Mouse (Mus musculus) C2C12 (cell line): ENCODE data around the gene Map3k7.

Experiments used
- CEBPB ChIP-seq: IDR thresholded peaks from one replicate; pipeline ENCODE4 v1.6.1; 2011; ENCODE audit warnings: low read depth, mild to moderate bottlenecking, control low read depth, moderate library complexity
- CTCF ChIP-seq: IDR thresholded peaks from one replicate; pipeline ENCODE4 v1.5.1; 2011; ENCODE audit not compliant: control insufficient read depth, insufficient read depth, insufficient read length
- MYOD1 ChIP-seq: IDR thresholded peaks from one replicate; pipeline ENCODE4 v1.6.1; 2011; ENCODE audit warnings: low read depth; ENCODE audit not compliant: control insufficient read depth, insufficient read length
- MYOG ChIP-seq: IDR thresholded peaks from one replicate; pipeline ENCODE4 v1.6.1; 2011; ENCODE audit not compliant: control insufficient read depth, insufficient read length; ENCODE audit errors: extremely low read depth
- USF1 ChIP-seq: IDR thresholded peaks from one replicate; pipeline ENCODE4 v1.6.1; 2011; ENCODE audit warnings: low read depth, mild to moderate bottlenecking, control low read depth, moderate library complexity

- TF ChIP-seq MYOD1 (no peak), CTCF (no peak), CEBPB (no peak), USF1 (no peak), MYOG (no peak)
These were observed 96.8 kb downstream of the Map3k7 start for GRCm38 (mm10) chr4:32060686-32061085.
